Mouse (Mus musculus) intestine, embryonic 14.5 days (tissue): ENCODE results near the gene Slc25a33. TPM values are rescaled to one million over a fixed set of nuclear protein-coding genes. Genes with fewer than 3 reads are reported as not detected.

ENCODE experiments used
- ATAC-seq: fragments of 200-750 bp; cut with Nextera tagmentation; replicated peaks from 2 replicates; pipeline ENCODE4 v1.8.0; 2017; ENCODE audit warnings: low read depth, moderate number of reproducible peaks, moderate TSS enrichment, moderate library complexity; ENCODE audit not compliant: low FRiP score, low TSS enrichment
- DNase-seq: peaks from one replicate; pipeline ENCODE4 v3.0.0-alpha.2; 2018; ENCODE audit warnings: low spot score
- H3K27ac ChIP-seq: fragments of 300-500 bp; sonication (generic); 2 replicates; pipeline ENCODE4 v1.5.1; 2014; ENCODE audit warnings: low read depth, mild to moderate bottlenecking, control low read depth
- H3K27me3 ChIP-seq: fragments of 300-500 bp; sonication (generic); replicated peaks from 2 replicates; pipeline ENCODE4 v1.6.1; 2014; ENCODE audit warnings: low read length, control low read depth; ENCODE audit not compliant: control insufficient read depth, insufficient read depth
- H3K36me3 ChIP-seq: fragments of 300-500 bp; sonication (generic); 2 replicates; pipeline ENCODE4 v1.6.1; 2014; ENCODE audit warnings: low read length, control low read depth; ENCODE audit not compliant: control insufficient read depth, insufficient read depth
- H3K4me1 ChIP-seq: fragments of 300-500 bp; sonication (generic); replicated peaks from 2 replicates; pipeline ENCODE4 v1.6.1; 2014; ENCODE audit warnings: low read length, control low read depth, mixed read lengths; ENCODE audit not compliant: control insufficient read depth, insufficient read depth
- H3K4me2 ChIP-seq: fragments of 300-500 bp; sonication (generic); 2 replicates; pipeline ENCODE4 v1.6.1; 2014; ENCODE audit warnings: low read length
- H3K4me3 ChIP-seq: fragments of 300-500 bp; sonication (generic); 2 replicates; pipeline ENCODE4 v1.5.1; 2014; ENCODE audit warnings: low read depth, low read length, control low read depth, mixed read lengths
- H3K9ac ChIP-seq: fragments of 300-500 bp; sonication (generic); 2 replicates; pipeline ENCODE4 v1.6.1; 2014; ENCODE audit warnings: mild to moderate bottlenecking, low read length
- H3K9me3 ChIP-seq: fragments of 300-500 bp; sonication (generic); 2 replicates; pipeline ENCODE4 v1.6.1; 2016; ENCODE audit warnings: low read length, control low read depth; ENCODE audit not compliant: control insufficient read depth
- WGBS: fragments of 180-500 bp; shearing (Covaris S2); extraction: QIAGEN DNeasy Blood & Tissue Kit; methylation state at CpG from one replicate; pipeline ENCODE4 v1.1.7; 2014; 5-methylcytosine and 5-hydroxymethylcytosine counted together
- polyA plus RNA-seq: library from polyadenylated mRNA; unstranded; fragments of >200 nt; fragmentation: Nextera tagmentation; extraction: Ambion mirVana; gene quantifications from 2 replicates; pipeline ENCODE4 v1.2.1, GENCODE M21; 2014

The Slc25a33 gene
- polyA plus RNA-seq, 1 experiment from 2014 or later = 12.8 TPM

DNA sequence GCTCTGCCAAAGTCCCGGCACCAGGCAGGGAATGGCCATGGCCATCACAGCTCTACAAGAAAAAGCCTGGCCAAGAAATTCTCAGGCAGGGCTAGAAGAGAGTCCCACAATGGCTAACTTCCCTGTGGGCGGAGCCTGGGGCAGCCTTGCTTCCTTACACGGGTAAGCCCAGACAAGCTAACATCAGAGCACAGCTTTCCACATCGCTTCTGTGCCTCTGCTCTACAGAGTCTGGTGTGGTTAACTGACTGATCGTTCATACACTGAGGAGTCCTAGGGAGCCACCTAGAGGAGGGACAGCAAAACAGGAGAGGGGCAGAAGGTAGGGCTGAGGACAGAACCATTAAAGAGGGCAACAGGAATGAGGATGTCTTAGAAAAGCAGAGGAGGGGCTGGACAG lies 63.6 kb downstream of the Slc25a33 start:
- Histone ChIP-seq H3K4me1 (no peaks in the 10 kb centered on the region), H3K27ac (no peak overlapping the region), H3K4me3 (no peak overlapping the region), H3K27me3 (no peaks in the 10 kb centered on the region), H3K4me2 (no peak overlapping the region), H3K9ac (no peak overlapping the region), H3K9me3 (no peaks in the 10 kb centered on the region), H3K36me3 (peaks cover 7% of the 10 kb centered on the region)
- ATAC-seq = peak; percentile 33; the same call in 1 of the 2 replicates
- WGBS = 22% methylated on average over 5 of the region's 5 CpGs
- DNase-seq = no peak

GRCm38 (mm10) chr4:149705941-149706340 lies 68.1 kb downstream of the Slc25a33 start:
- no peak for ATAC-seq
- H3K36me3 ChIP-seq = no peaks in the 10 kb centered on the region
- no peak overlapping the region for H3K27ac ChIP-seq
- no peak overlapping the region for H3K4me2 ChIP-seq
- no peaks in the 10 kb centered on the region for H3K27me3 ChIP-seq
- no peak overlapping the region for H3K4me3 ChIP-seq
- 91% methylated on average over 8 of the region's 8 CpGs for WGBS
- no peaks in the 10 kb centered on the region for H3K4me1 ChIP-seq
- H3K9ac ChIP-seq = no peak overlapping the region
- no peak for DNase-seq
- H3K9me3 ChIP-seq = no peaks in the 10 kb centered on the region

DNA sequence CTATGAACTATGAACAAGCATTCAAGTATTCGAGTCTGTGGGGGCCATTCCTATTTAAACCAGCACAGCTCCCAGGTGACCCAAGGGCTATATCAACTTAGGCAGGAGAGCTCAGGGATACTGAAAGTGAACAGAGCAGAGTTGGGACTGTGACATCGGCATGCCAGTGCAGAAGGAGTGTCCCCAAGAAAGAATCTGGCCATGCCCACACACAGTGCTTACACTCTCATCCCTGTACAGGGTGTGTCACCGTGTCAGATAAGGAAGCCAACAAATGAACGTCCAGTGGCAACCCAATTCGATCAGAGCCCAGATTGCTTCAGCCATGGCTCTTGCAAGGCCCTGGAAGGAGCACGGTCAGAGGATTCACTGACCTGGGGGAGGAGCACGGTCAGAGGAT lies 68.8 kb downstream of the Slc25a33 start:
- DNase-seq (no peak), ATAC-seq (peak; percentile 61; the same call in 1 of the 2 replicates)
- Histone ChIP-seq H3K27ac (no peak overlapping the region), H3K9ac (no peak overlapping the region), H3K27me3 (no peaks in the 10 kb centered on the region), H3K4me1 (no peaks in the 10 kb centered on the region), H3K4me3 (no peak overlapping the region), H3K36me3 (no peaks in the 10 kb centered on the region), H3K4me2 (no peak overlapping the region), H3K9me3 (no peaks in the 10 kb centered on the region)
- 56% methylated on average over 7 of the region's 7 CpGs for WGBS

GRCm38 (mm10) chr4:149702210-149702979 lies 71.7 kb downstream of the Slc25a33 start, which contains the start of gene Pik3cd:
Gene Pik3cd (minus strand): TSS chr4:149702571.
- DNase-seq = no peak
- 65% methylated on average over 19 of the region's 19 CpGs for WGBS
- Histone ChIP-seq H3K9me3 (no peaks in the 10 kb centered on the region), H3K4me2 (no peak within 1 kb of the TSS), H3K36me3 (no peaks in the 10 kb centered on the region), H3K4me1 (peaks cover 4% of the 10 kb centered on the region; the same call in 1 of the 2 replicates), H3K9ac (no peak within 1 kb of the TSS), H3K27me3 (no peaks in the 10 kb centered on the region), H3K4me3 (no peak within 1 kb of the TSS), H3K27ac (no peak within 1 kb of the TSS)
- ATAC-seq = no peak

DNA sequence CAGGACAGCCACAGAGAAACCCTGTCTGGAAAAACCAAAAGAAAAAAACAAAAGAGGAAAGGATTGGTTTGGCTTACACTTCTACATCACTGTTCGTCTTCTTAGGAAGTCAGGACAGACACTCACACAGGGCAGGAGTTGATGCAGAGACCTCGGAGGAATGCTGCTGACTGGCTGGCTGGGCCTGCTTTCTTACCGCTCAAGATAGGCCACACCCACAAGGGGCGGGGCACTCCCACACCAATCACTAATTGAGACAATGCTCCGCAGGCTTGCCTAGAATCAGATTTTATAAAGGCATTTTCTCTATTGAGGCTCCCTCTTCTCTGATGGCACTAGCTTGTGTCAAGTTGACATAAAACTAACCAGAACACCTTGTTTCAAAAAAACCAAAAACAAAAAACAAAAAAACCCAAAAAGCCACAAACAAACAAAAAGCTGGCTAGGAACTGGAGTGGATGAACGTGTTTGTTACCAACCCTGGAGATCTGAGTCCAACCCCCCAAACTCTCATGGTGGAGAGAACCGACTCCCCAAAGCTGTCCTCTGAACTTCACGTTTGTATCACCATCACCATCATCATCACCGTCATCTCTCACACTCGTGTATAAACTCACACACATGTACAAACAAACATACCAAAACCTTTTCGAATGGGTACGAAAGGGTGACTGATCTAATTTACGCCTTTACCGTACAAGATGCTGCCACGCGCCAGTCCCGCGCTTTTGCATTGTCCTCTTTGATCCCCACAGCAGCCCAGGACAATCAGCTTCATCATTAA lies 72.5 kb downstream of the Slc25a33 start:
- Histone ChIP-seq H3K36me3 (no peaks in the 10 kb centered on the region), H3K4me1 (peaks cover 4% of the 10 kb centered on the region; the same call in 1 of the 2 replicates), H3K27ac (no peak overlapping the region), H3K4me2 (no peak overlapping the region), H3K9me3 (no peaks in the 10 kb centered on the region), H3K4me3 (no peak overlapping the region), H3K9ac (no peak overlapping the region), H3K27me3 (no peaks in the 10 kb centered on the region)
- 60% methylated on average over 18 of the region's 18 CpGs for WGBS
- ATAC-seq (no peak), DNase-seq (no peak)

GRCm38 (mm10) chr4:149699953-149700352 lies 74.1 kb downstream of the Slc25a33 start:
- Histone ChIP-seq H3K36me3 (no peaks in the 10 kb centered on the region), H3K4me2 (no peak overlapping the region), H3K27me3 (no peaks in the 10 kb centered on the region), H3K4me1 (peaks cover 11% of the 10 kb centered on the region), H3K9me3 (no peaks in the 10 kb centered on the region), H3K4me3 (no peak overlapping the region), H3K9ac (no peak overlapping the region), H3K27ac (no peak overlapping the region)
- DNase-seq (no peak), ATAC-seq (no peak)
- WGBS = 80% methylated on average over 4 of the region's 4 CpGs

GRCm38 (mm10) chr4:149698197-149698821 lies 75.8 kb downstream of the Slc25a33 start:
- 3% methylated on average over 35 of the region's 35 CpGs for WGBS
- Histone ChIP-seq H3K36me3 (no peaks in the 10 kb centered on the region), H3K9ac (peak overlapping the region; percentile 54), H3K4me3 (peak overlapping the region; percentile 44), H3K4me2 (peak overlapping the region; percentile 79), H3K27ac (no peak overlapping the region), H3K4me1 (peaks cover 11% of the 10 kb centered on the region), H3K9me3 (no peaks in the 10 kb centered on the region), H3K27me3 (no peaks in the 10 kb centered on the region)
- ATAC-seq (peak; percentile 71), DNase-seq (peak; percentile 81)

- 23% methylated on average over 15 of the region's 15 CpGs for WGBS
- ATAC-seq = peak; percentile 4; the same call in 1 of the 2 replicates
- no peak overlapping the region for H3K27ac ChIP-seq
Observed at GRCm38 (mm10) chr4:149697506-149698196, 76.4 kb downstream of the Slc25a33 start.

More at GRCm38 (mm10) chr4:149697506-149698196, 76.4 kb downstream of the Slc25a33 start:
- no peaks in the 10 kb centered on the region for H3K27me3 ChIP-seq
- peak overlapping the region; percentile 54; the same call in 1 of the 2 replicates for H3K9ac ChIP-seq
- H3K36me3 ChIP-seq = no peaks in the 10 kb centered on the region
- peaks cover 11% of the 10 kb centered on the region for H3K4me1 ChIP-seq
- peak overlapping the region; percentile 79 for H3K4me2 ChIP-seq
- no peaks in the 10 kb centered on the region for H3K9me3 ChIP-seq
- DNase-seq = no peak
- H3K4me3 ChIP-seq = peak overlapping the region; percentile 44
